Mouse (Mus musculus) intestine, postnatal 0 days (tissue): ENCODE data around the gene Snap25. TPM values are rescaled to one million over a fixed set of nuclear protein-coding genes. Genes with fewer than 3 reads are reported as not detected.
A peak's percentile ranks its signal among the peaks of the same experiment; 100 is the strongest.

Experiments used
- ATAC-seq: fragments of 200-750 bp; cut with Nextera tagmentation; 2 replicates; pipeline ENCODE4 v1.8.0; 2017; ENCODE audit warnings: mild to moderate bottlenecking, moderate TSS enrichment, moderate library complexity
- H3K27ac ChIP-seq: fragments of 300-500 bp; sonication (generic); 2 replicates; pipeline ENCODE4 v1.5.1; 2014; ENCODE audit warnings: mild to moderate bottlenecking, low read depth, low read length, moderate library complexity
- H3K27me3 ChIP-seq: fragments of 300-500 bp; sonication (generic); replicated peaks from 2 replicates; pipeline ENCODE4 v1.6.1; 2014; ENCODE audit warnings: low read length, mixed read lengths; ENCODE audit not compliant: control insufficient read depth, insufficient read depth
- H3K36me3 ChIP-seq: fragments of 300-500 bp; sonication (generic); 2 replicates; pipeline ENCODE4 v1.6.1; 2014; ENCODE audit warnings: mild to moderate bottlenecking, moderate library complexity; ENCODE audit not compliant: control insufficient read depth, insufficient read depth
- H3K4me1 ChIP-seq: fragments of 300-500 bp; sonication (generic); replicated peaks from 2 replicates; pipeline ENCODE4 v1.6.1; 2014; ENCODE audit warnings: antibody characterized with exemption, low read length, mixed read lengths; ENCODE audit not compliant: control insufficient read depth, insufficient read depth
- H3K4me2 ChIP-seq: fragments of 300-500 bp; sonication (generic); replicated peaks from 2 replicates; pipeline ENCODE4 v1.6.1; 2014; ENCODE audit warnings: low read depth, mild to moderate bottlenecking, moderate library complexity
- H3K4me3 ChIP-seq: fragments of 300-500 bp; sonication (generic); 2 replicates; pipeline ENCODE4 v1.5.1; 2014; ENCODE audit warnings: low read depth, low read length
- H3K9ac ChIP-seq: fragments of 300-500 bp; sonication (generic); 2 replicates; pipeline ENCODE4 v1.6.1; 2014; ENCODE audit warnings: mild to moderate bottlenecking, low read depth, low read length
- H3K9me3 ChIP-seq: fragments of 300-500 bp; sonication (generic); 2 replicates; pipeline ENCODE4 v1.6.1; 2016; ENCODE audit warnings: mixed run types; ENCODE audit not compliant: control insufficient read depth
- CTCF ChIP-seq: sonication (generic); IDR thresholded peaks from 2 replicates; pipeline ENCODE4 v1.5.1; 2016; ENCODE audit warnings: low read depth, mild to moderate bottlenecking, control low read depth, antibody characterized with exemption, moderate library complexity
- WGBS: fragments of 180-500 bp; shearing (Covaris S2); extraction: QIAGEN DNeasy Blood & Tissue Kit; methylation state at CpG from one replicate; pipeline ENCODE4 v1.1.7; 2014; 5-methylcytosine and 5-hydroxymethylcytosine counted together
- polyA plus RNA-seq: library from polyadenylated mRNA; unstranded; fragments of >200 nt; fragmentation: Nextera tagmentation; extraction: Ambion mirVana; gene quantifications from 2 replicates; pipeline ENCODE4 v1.2.1, GENCODE M21; 2015

Snap25 gene
- polyA plus RNA-seq, 1 experiment from 2014 or later, result 10.6 TPM

DNA sequence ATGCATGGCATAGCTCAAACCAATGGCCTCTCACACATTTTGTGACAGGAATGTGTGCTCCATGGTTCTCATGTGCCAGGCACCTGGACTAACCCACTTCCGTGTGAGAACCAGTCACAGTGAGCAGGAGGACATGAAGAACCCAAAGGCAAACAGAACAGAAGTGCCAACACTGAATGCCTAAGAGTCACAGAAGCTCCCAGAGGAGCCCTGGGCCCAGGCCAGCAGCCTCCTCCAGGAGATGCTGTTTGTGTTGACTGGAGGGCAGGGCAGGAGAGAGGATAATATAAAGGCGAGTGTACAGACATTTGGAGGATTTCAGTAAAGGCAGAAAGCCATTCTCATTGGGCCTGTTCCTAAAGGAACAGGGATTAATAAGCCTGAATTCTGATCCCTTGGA is 25.0 kb downstream of the Snap25 start:
- no peaks in the 10 kb centered on the region for H3K4me1 ChIP-seq
- 74% methylated on average over 2 of the region's 2 CpGs for WGBS
- H3K4me2 ChIP-seq, result no peak overlapping the region
- H3K4me3 ChIP-seq, result no peak overlapping the region
- H3K27me3 ChIP-seq, result no peaks in the 10 kb centered on the region
- no peaks in the 10 kb centered on the region for H3K9me3 ChIP-seq
- no peaks in the 10 kb centered on the region for H3K36me3 ChIP-seq
- H3K9ac ChIP-seq, result no peak overlapping the region
- no peak overlapping the region for H3K27ac ChIP-seq
- no peak for ATAC-seq
- TF ChIP-seq CTCF, result no peak

DNA sequence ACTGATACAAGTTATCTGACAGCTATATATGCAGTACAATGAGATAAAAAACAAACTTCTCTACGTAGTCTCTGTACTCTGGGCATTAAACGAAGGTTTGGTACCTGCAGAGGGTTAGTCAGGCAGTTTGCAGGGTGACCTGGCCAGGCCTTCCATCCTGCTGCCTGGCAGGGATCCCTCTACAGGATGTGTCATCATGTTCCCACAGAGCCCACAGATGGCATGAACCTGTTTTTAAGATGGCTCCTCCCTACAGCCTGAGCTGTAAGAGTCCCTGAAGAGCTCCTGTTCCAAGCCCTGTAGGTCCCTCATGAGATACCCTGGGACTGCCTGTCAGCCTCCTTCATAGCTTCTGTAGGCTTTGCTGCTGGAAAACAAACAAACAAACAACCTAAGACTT is 29.0 kb downstream of the Snap25 start:
- TF ChIP-seq CTCF, result no peak
- H3K36me3 ChIP-seq, result no peaks in the 10 kb centered on the region
- ATAC-seq, result no peak
- H3K4me3 ChIP-seq, result no peak overlapping the region
- no peak overlapping the region for H3K4me2 ChIP-seq
- H3K9ac ChIP-seq, result no peak overlapping the region
- no peaks in the 10 kb centered on the region for H3K9me3 ChIP-seq
- no peaks in the 10 kb centered on the region for H3K27me3 ChIP-seq
- no peaks in the 10 kb centered on the region for H3K4me1 ChIP-seq
- no peak overlapping the region for H3K27ac ChIP-seq
- WGBS, result 67% methylated on average over 2 of the region's 2 CpGs

- WGBS, result 78% methylated on average over 2 of the region's 2 CpGs
- no peaks in the 10 kb centered on the region for H3K9me3 ChIP-seq
- TF ChIP-seq CTCF, result no peak
Measured at GRCm38 (mm10) chr2:136744683-136745326, 31.6 kb downstream of the Snap25 start.

GRCm38 (mm10) chr2:136745327-136745994 is 32.2 kb downstream of the Snap25 start:
- TF ChIP-seq CTCF, result no peak
- peak; percentile 92 for ATAC-seq
- H3K9me3 ChIP-seq, result no peaks in the 10 kb centered on the region
- H3K4me3 ChIP-seq, result no peak overlapping the region
- 11% methylated on average over 7 of the region's 7 CpGs for WGBS
- no peaks in the 10 kb centered on the region for H3K36me3 ChIP-seq
- H3K4me1 ChIP-seq, result no peaks in the 10 kb centered on the region
- H3K9ac ChIP-seq, result no peak overlapping the region
- H3K27ac ChIP-seq, result no peak overlapping the region
- H3K4me2 ChIP-seq, result 0 out of 2 replicates have a peak overlapping the region, but pooled peaks have one; percentile 14
- no peaks in the 10 kb centered on the region for H3K27me3 ChIP-seq

More at GRCm38 (mm10) chr2:136744683-136745326, 31.6 kb downstream of the Snap25 start:
- H3K27me3 ChIP-seq, result no peaks in the 10 kb centered on the region
- H3K36me3 ChIP-seq, result no peaks in the 10 kb centered on the region
- 0 out of 2 replicates have a peak overlapping the region, but pooled peaks have one; percentile 14 for H3K4me2 ChIP-seq
- no peak overlapping the region for H3K9ac ChIP-seq
- H3K4me3 ChIP-seq, result no peak overlapping the region
- no peaks in the 10 kb centered on the region for H3K4me1 ChIP-seq
- ATAC-seq, result no peak
- H3K27ac ChIP-seq, result no peak overlapping the region

DNA sequence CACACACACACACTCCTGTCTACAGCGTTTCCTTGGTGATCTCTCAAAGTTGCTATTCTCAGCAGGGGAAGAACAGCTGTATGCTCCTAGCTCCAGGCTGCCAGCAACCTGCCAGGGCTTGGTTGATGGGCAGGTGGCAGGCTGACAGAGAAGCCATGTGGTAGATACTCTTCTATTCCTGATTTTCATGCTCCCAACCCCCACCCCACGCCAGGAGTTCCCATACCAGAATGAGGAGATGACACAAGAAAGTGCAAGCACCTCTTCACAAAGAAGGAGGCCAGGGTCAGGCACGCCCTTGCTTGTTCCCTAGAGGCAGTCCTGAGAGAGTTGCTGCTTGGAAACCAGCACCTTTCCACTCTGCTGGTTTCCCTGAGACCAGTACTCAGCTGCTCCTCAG is 40.4 kb downstream of the Snap25 start:
- ATAC-seq, result no peak
- Histone ChIP-seq H3K9me3 (no peaks in the 10 kb centered on the region), H3K9ac (no peak overlapping the region), H3K27me3 (no peaks in the 10 kb centered on the region), H3K4me2 (no peak overlapping the region), H3K36me3 (no peaks in the 10 kb centered on the region), H3K27ac (no peak overlapping the region), H3K4me3 (no peak overlapping the region), H3K4me1 (no peaks in the 10 kb centered on the region)
- WGBS, result 32% methylated on average over 3 of the region's 3 CpGs
- no peak for TF ChIP-seq CTCF

DNA sequence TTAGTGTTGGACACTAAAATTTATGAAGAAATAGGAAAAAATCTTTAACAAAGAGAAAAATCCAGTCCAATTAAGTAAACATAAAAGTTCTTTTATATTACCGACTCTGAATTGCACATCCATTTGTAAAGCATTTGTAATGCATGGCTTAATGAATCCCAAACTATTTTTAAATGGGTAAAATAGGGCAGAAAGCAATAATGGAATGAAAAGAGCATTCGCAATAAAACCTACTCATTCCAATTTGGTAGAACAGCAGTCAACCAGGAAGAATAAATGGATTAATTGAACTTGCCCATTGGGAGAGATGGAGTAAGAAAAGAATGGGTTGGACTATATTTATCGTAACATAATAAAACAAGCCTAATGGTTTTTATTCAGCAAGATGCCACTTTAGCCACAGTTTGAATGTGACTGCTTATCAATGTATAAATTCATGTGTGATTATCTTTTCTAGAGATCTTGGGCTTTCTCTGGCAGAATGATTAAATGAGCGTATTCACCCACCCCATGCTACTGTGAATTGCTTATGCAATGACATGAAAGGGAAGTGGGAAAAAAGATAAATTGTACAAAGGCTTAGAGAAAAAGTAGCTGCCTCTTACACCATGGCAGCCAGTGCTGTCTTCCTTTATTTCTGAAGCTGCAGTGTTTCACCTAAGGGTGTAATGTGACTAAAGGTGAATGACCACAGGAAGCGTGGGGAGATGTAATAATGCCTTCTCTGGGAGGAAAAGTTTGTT is 45.7 kb downstream of the Snap25 start:
- Histone ChIP-seq H3K27ac (no peak overlapping the region), H3K4me3 (no peak overlapping the region), H3K9ac (no peak overlapping the region), H3K4me1 (no peaks in the 10 kb centered on the region), H3K36me3 (no peaks in the 10 kb centered on the region), H3K4me2 (no peak overlapping the region), H3K27me3 (no peaks in the 10 kb centered on the region), H3K9me3 (no peaks in the 10 kb centered on the region)
- no peak for ATAC-seq
- TF ChIP-seq CTCF, result no peak
- WGBS, result 84% methylated on average over 5 of the region's 5 CpGs
